Mouse (Mus musculus): ENCODE results near the gene Sh3bp1. TPM values are rescaled to one million over a fixed set of nuclear protein-coding genes. Genes with fewer than 3 reads are reported as not detected.

Gene Sh3bp1
- polyA plus RNA-seq, 1 experiment from 2014 or later: 22.7 TPM

GRCm38 (mm10) chr15:78880432-78880831 lies 19.1 kb upstream of the Sh3bp1 start:
- Histone ChIP-seq H3K4me3 (ENCODE audit: low read depth, low read length) (no peak overlapping the region), H3K4me2 (replicated peaks; ENCODE audit: low read depth) (no peak overlapping the region), H3K36me3 (ENCODE audit: control insufficient read depth, insufficient read depth, low read length) (peaks cover 30% of the 10 kb centered on the region), H3K27ac (replicated peaks) (no peak overlapping the region), H3K27me3 (ENCODE audit: control insufficient read depth, insufficient read depth, low read length) (no peaks in the 10 kb centered on the region), H3K9me3 (ENCODE audit: control insufficient read depth, low read length) (no peaks in the 10 kb centered on the region), H3K4me1 (replicated peaks; ENCODE audit: control insufficient read depth, insufficient read depth) (peaks cover 7% of the 10 kb centered on the region), H3K9ac (ENCODE audit: low read length) (no peak overlapping the region)
- TF ChIP-seq EP300 (optimal IDR thresholded peaks at IDR 0.05): no peak
- TF ChIP-seq CTCF (IDR thresholded peaks at IDR 0.05; ENCODE audit: low read depth): no peak
- 94% methylated on average over 8 of the region's 8 CpGs for whole genome bisulfite sequencing
- ATAC-seq (ENCODE audit: low FRiP score, low TSS enrichment) (no peak), DNase-seq (ENCODE audit: low spot score) (no peak)

- Histone ChIP-seq H3K27ac (replicated peaks) (no peak overlapping the region), H3K4me2 (replicated peaks; ENCODE audit: low read depth) (no peak overlapping the region), H3K27me3 (ENCODE audit: control insufficient read depth, insufficient read depth, low read length) (no peaks in the 10 kb centered on the region), H3K4me1 (replicated peaks; ENCODE audit: control insufficient read depth, insufficient read depth) (peaks cover 7% of the 10 kb centered on the region), H3K9ac (ENCODE audit: low read length) (no peak overlapping the region), H3K36me3 (ENCODE audit: control insufficient read depth, insufficient read depth, low read length) (peaks cover 37% of the 10 kb centered on the region), H3K9me3 (ENCODE audit: control insufficient read depth, low read length) (no peaks in the 10 kb centered on the region), H3K4me3 (ENCODE audit: low read depth, low read length) (no peak overlapping the region)
- peak; percentile 51 for TF ChIP-seq CTCF (IDR thresholded peaks at IDR 0.05; ENCODE audit: low read depth)
- TF ChIP-seq EP300 (optimal IDR thresholded peaks at IDR 0.05): no peak
- DNase-seq (ENCODE audit: low spot score): no peak
- no peak for ATAC-seq (ENCODE audit: low FRiP score, low TSS enrichment)
- 85% methylated on average over 3 of the region's 3 CpGs for WGBS
These were observed 17.7 kb upstream of the Sh3bp1 start for GRCm38 (mm10) chr15:78881828-78882227.

- 34% methylated on average over 10 of the region's 13 CpGs for WGBS
- H3K27me3 ChIP-seq (ENCODE audit: control insufficient read depth, insufficient read depth, low read length): no peaks in the 10 kb centered on the region
- peak overlapping the region; percentile 41 for H3K9ac ChIP-seq (ENCODE audit: low read length)
- peak; percentile 69 for ATAC-seq (ENCODE audit: low FRiP score, low TSS enrichment)
- H3K27ac ChIP-seq (replicated peaks): peak overlapping the region; percentile 56
- no peaks in the 10 kb centered on the region for H3K9me3 ChIP-seq (ENCODE audit: control insufficient read depth, low read length)
- no peak for TF ChIP-seq CTCF (IDR thresholded peaks at IDR 0.05; ENCODE audit: low read depth)
- TF ChIP-seq EP300 (optimal IDR thresholded peaks at IDR 0.05): no peak
- peaks cover 45% of the 10 kb centered on the region for H3K36me3 ChIP-seq (ENCODE audit: control insufficient read depth, insufficient read depth, low read length)
- no peak overlapping the region for H3K4me3 ChIP-seq (ENCODE audit: low read depth, low read length)
- peak; percentile 88 for DNase-seq (ENCODE audit: low spot score)
- H3K4me2 ChIP-seq (replicated peaks; ENCODE audit: low read depth): 0 out of 2 replicates have a peak overlapping the region, but pooled peaks have one; percentile 20
- peaks cover 3% of the 10 kb centered on the region; the same call in 1 of the 2 replicates for H3K4me1 ChIP-seq (replicated peaks; ENCODE audit: control insufficient read depth, insufficient read depth)
These were observed 10.1 kb upstream of the Sh3bp1 start for GRCm38 (mm10) chr15:78889401-78889853.

- Histone ChIP-seq H3K4me3 (ENCODE audit: low read depth, low read length) (no peak overlapping the region), H3K9me3 (ENCODE audit: control insufficient read depth, low read length) (no peaks in the 10 kb centered on the region), H3K4me2 (replicated peaks; ENCODE audit: low read depth) (no peak overlapping the region), H3K9ac (ENCODE audit: low read length) (no peak overlapping the region; the same call in 1 of the 2 replicates), H3K36me3 (ENCODE audit: control insufficient read depth, insufficient read depth, low read length) (peaks cover 39% of the 10 kb centered on the region), H3K27ac (replicated peaks) (no peak overlapping the region), H3K4me1 (replicated peaks; ENCODE audit: control insufficient read depth, insufficient read depth) (peaks cover 5% of the 10 kb centered on the region; the same call in 1 of the 2 replicates), H3K27me3 (ENCODE audit: control insufficient read depth, insufficient read depth, low read length) (no peaks in the 10 kb centered on the region)
- DNase-seq (ENCODE audit: low spot score) (no peak), ATAC-seq (ENCODE audit: low FRiP score, low TSS enrichment) (no peak)
- TF ChIP-seq EP300 (optimal IDR thresholded peaks at IDR 0.05) (no peak), CTCF (IDR thresholded peaks at IDR 0.05; ENCODE audit: low read depth) (no peak)
- WGBS: 44% methylated on average over 7 of the region's 7 CpGs
These were observed 7.1 kb upstream of the Sh3bp1 start for GRCm38 (mm10) chr15:78892440-78892839.

- DNase-seq (ENCODE audit: low spot score): no peak
- Histone ChIP-seq H3K27me3 (ENCODE audit: control insufficient read depth, insufficient read depth, low read length) (no peaks in the 10 kb centered on the region), H3K9me3 (ENCODE audit: control insufficient read depth, low read length) (no peaks in the 10 kb centered on the region), H3K9ac (ENCODE audit: low read length) (peak overlapping the region; percentile 43; the same call in 1 of the 2 replicates), H3K4me2 (replicated peaks; ENCODE audit: low read depth) (no peak overlapping the region), H3K27ac (replicated peaks) (peak overlapping the region; percentile 71), H3K4me3 (ENCODE audit: low read depth, low read length) (no peak overlapping the region), H3K36me3 (ENCODE audit: control insufficient read depth, insufficient read depth, low read length) (peaks cover 29% of the 10 kb centered on the region), H3K4me1 (replicated peaks; ENCODE audit: control insufficient read depth, insufficient read depth) (peaks cover 2% of the 10 kb centered on the region; the same call in 1 of the 2 replicates)
- TF ChIP-seq CTCF (IDR thresholded peaks at IDR 0.05; ENCODE audit: low read depth): no peak
- TF ChIP-seq EP300 (optimal IDR thresholded peaks at IDR 0.05): no peak
- WGBS: 65% methylated on average over 13 of the region's 13 CpGs
- ATAC-seq (ENCODE audit: low FRiP score, low TSS enrichment): no peak; the same call in 1 of the 2 replicates
These were observed 4.8 kb upstream of the Sh3bp1 start for GRCm38 (mm10) chr15:78894726-78895125.

- Histone ChIP-seq H3K27ac (replicated peaks) (peak overlapping the region; percentile 71), H3K9ac (ENCODE audit: low read length) (peak overlapping the region; percentile 1; the same call in 1 of the 2 replicates), H3K27me3 (ENCODE audit: control insufficient read depth, insufficient read depth, low read length) (no peaks in the 10 kb centered on the region), H3K9me3 (ENCODE audit: control insufficient read depth, low read length) (no peaks in the 10 kb centered on the region), H3K4me1 (replicated peaks; ENCODE audit: control insufficient read depth, insufficient read depth) (peaks cover 5% of the 10 kb centered on the region), H3K4me2 (replicated peaks; ENCODE audit: low read depth) (no peak overlapping the region), H3K36me3 (ENCODE audit: control insufficient read depth, insufficient read depth, low read length) (peaks cover 26% of the 10 kb centered on the region), H3K4me3 (ENCODE audit: low read depth, low read length) (no peak overlapping the region)
- DNase-seq (ENCODE audit: low spot score): no peak
- TF ChIP-seq CTCF (IDR thresholded peaks at IDR 0.05; ENCODE audit: low read depth) (no peak), EP300 (optimal IDR thresholded peaks at IDR 0.05) (no peak)
- 71% methylated on average over 2 of the region's 2 CpGs for WGBS
- ATAC-seq (ENCODE audit: low FRiP score, low TSS enrichment): no peak
These were observed 3.8 kb upstream of the Sh3bp1 start for GRCm38 (mm10) chr15:78895741-78896140.

Data from stomach, postnatal 0 days (tissue).